10 mouse cellular contexts compared by ENCODE assay signal in the genomic region with DNA sequence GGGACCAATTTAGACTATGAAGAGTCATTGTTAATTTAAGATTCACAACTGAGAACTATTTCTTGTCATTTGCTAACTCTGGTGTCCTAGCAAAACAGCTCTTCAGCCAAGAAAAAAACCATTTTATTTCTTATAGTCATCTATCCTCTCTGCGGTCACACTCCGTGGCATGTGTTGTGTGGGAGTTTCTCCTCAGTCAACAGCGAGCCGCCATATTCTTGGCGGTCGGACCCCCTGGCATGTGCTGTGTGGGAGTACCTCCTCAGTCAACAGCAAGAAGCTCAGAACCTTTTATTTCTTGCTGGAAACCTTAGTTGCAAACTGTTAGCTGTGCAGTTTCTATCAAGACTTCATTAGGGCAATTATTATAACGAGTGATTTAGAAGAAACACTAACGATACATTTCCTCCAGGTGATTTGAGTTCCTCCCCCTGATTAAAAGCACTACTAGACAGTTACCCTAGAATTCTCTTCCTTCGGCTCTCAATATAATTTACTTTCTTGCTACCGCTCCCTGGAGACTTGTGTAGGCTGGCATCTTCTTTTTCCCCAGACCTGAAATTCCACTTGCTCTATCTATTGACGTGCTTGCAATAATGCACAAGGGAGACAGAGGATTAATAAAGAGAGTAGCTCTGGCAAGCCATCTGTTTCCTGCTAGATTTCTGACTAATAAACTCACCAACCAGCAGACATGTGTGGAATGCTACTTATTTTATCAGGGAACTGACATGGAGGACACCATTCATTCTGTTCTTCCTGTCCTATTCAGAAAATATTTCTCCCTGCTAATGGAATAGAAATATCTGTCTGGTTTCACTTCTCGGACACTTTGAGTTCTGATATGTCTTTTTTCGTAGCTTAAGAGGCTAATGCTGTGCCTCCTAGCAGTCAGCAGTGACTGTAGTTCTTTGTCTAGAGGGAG.
DNase-seq lines count a peak whose midpoint lies in the region; ATAC-seq lines count a peak whose summit lies in the region.
"Had no signal": no experiment of that assay in that cellular context is flagged by ENCODE, and none has a peak within 500 bp of the region (broad histone marks: within the 10 kb centered on the region; RNA-seq: fewer than 3 reads in every experiment).

No protein-coding gene starts in this region.

- no peaks in the 10 kb centered on the region for H3K9me3 ChIP-seq in forebrain, embryonic 12.5 days
- no peaks in the 10 kb centered on the region for H3K9me3 ChIP-seq in forebrain, embryonic 10.5 days
- H3K9me3 ChIP-seq in midbrain, embryonic 15.5 days = no peaks in the 10 kb centered on the region
- no peaks in the 10 kb centered on the region for H3K9me3 ChIP-seq in midbrain, embryonic 10.5 days (replicated peaks)
- H3K9me3 ChIP-seq: midbrain, embryonic 12.5 days had no signal

- ATAC-seq in forebrain, embryonic 12.5 days (ENCODE audit: low FRiP score) = no peak
- no peak for ATAC-seq in midbrain, embryonic 15.5 days (replicated peaks)

- no peak overlapping the region for H3K4me3 ChIP-seq in forebrain, embryonic 12.5 days (replicated peaks)
- H3K4me3 ChIP-seq in forebrain, embryonic 10.5 days = no peak overlapping the region
- H3K4me3 ChIP-seq in midbrain, embryonic 15.5 days = no peak overlapping the region
- H3K4me3 ChIP-seq in midbrain, embryonic 10.5 days = no peak overlapping the region
- H3K4me3 ChIP-seq: midbrain, embryonic 12.5 days had no signal

- no peaks in the 10 kb centered on the region for H3K36me3 ChIP-seq in forebrain, embryonic 12.5 days (replicated peaks)
- no peaks in the 10 kb centered on the region for H3K36me3 ChIP-seq in forebrain, embryonic 10.5 days (replicated peaks)
- no peaks in the 10 kb centered on the region for H3K36me3 ChIP-seq in midbrain, embryonic 15.5 days (replicated peaks)
- no peaks in the 10 kb centered on the region for H3K36me3 ChIP-seq in midbrain, embryonic 10.5 days
- H3K36me3 ChIP-seq: midbrain, embryonic 12.5 days had no signal

- 0 out of 2 replicates have a peak overlapping the region, but pooled peaks have one; percentile 19 for H3K27ac ChIP-seq in forebrain, embryonic 12.5 days
- H3K27ac ChIP-seq in forebrain, embryonic 10.5 days = no peak overlapping the region
- H3K27ac ChIP-seq in midbrain, embryonic 15.5 days = 0 out of 2 replicates have a peak overlapping the region, but pooled peaks have one; percentile 22
- no peak overlapping the region for H3K27ac ChIP-seq in midbrain, embryonic 10.5 days (replicated peaks)
- H3K27ac ChIP-seq: midbrain, embryonic 12.5 days had no signal

- no peak for DNase-seq in forebrain, embryonic 10.5 days (ENCODE audit: extremely low spot score, low spot score)
- no peak for DNase-seq in midbrain, embryonic 10.5 days (ENCODE audit: low spot score)
- DNase-seq in left cerebral cortex, adult 8-10 months (ENCODE audit: low spot score in 2 of 2) = peak; percentile 46 to 94
- peak; percentile 52 for DNase-seq in right cerebral cortex, postnatal 4 days
- DNase-seq in spleen, adult 18-20 months = no peak
- no peak for DNase-seq in lung, postnatal 14 days
- DNase-seq: gastrocnemius, postnatal 10 days had no signal

- peaks cover 9% of the 10 kb centered on the region; the same call in 1 of the 2 replicates for H3K4me1 ChIP-seq in forebrain, embryonic 12.5 days
- H3K4me1 ChIP-seq in forebrain, embryonic 10.5 days = peaks cover 3% of the 10 kb centered on the region; the same call in 1 of the 2 replicates
- H3K4me1 ChIP-seq in midbrain, embryonic 15.5 days = peaks cover 11% of the 10 kb centered on the region; the same call in 1 of the 2 replicates
- H3K4me1 ChIP-seq in midbrain, embryonic 10.5 days = peaks cover 2% of the 10 kb centered on the region; the same call in 1 of the 2 replicates

- H3K9ac ChIP-seq in forebrain, embryonic 12.5 days = no peak overlapping the region
- H3K9ac ChIP-seq in midbrain, embryonic 15.5 days = no peak overlapping the region
- H3K9ac ChIP-seq: midbrain, embryonic 12.5 days had no signal

- H3K27me3 ChIP-seq in forebrain, embryonic 12.5 days = no peaks in the 10 kb centered on the region
- no peaks in the 10 kb centered on the region for H3K27me3 ChIP-seq in forebrain, embryonic 10.5 days (ENCODE audit: poor library complexity, severe bottlenecking)
- no peaks in the 10 kb centered on the region for H3K27me3 ChIP-seq in midbrain, embryonic 15.5 days (replicated peaks)
- H3K27me3 ChIP-seq in midbrain, embryonic 10.5 days (ENCODE audit: low read depth, poor library complexity, severe bottlenecking) = no peaks in the 10 kb centered on the region
- H3K27me3 ChIP-seq: midbrain, embryonic 12.5 days had no signal

- no peak overlapping the region for H3K4me2 ChIP-seq in forebrain, embryonic 12.5 days
- H3K4me2 ChIP-seq in midbrain, embryonic 15.5 days = no peak overlapping the region
- H3K4me2 ChIP-seq: midbrain, embryonic 12.5 days had no signal

- WGBS in forebrain, embryonic 12.5 days = 79% methylated on average over 13 of the region's 13 CpGs
- 90% methylated on average over 13 of the region's 13 CpGs for WGBS in forebrain, embryonic 10.5 days
- 73% methylated on average over 13 of the region's 13 CpGs for WGBS in midbrain, embryonic 15.5 days
- WGBS in midbrain, embryonic 10.5 days = 91% methylated on average over 13 of the region's 13 CpGs

Comparison
In these comparisons a context has a peak if more than half of its experiments do, and no peak if none do; other contexts are left out.
1. H3K27ac ChIP-seq: peak in forebrain, embryonic 12.5 days (single experiment) and midbrain, embryonic 15.5 days (single experiment); none in forebrain, embryonic 10.5 days (single experiment) and midbrain, embryonic 10.5 days (single experiment).
2. DNase-seq: peak in left cerebral cortex, adult 8-10 months (2 of 2) and right cerebral cortex, postnatal 4 days (single experiment); none in forebrain, embryonic 10.5 days (single experiment), midbrain, embryonic 10.5 days (single experiment), spleen, adult 18-20 months (0 of 2) and lung, postnatal 14 days (single experiment).